Comparison of ENCODE assay signal across 8 mouse cellular contexts in genomic region chr17:6947984-6948768, GRCm38 (mm10). TPM values are rescaled to one million over a fixed set of nuclear protein-coding genes. Genes with fewer than 3 reads are reported as not detected.
DNase-seq lines count a peak whose midpoint lies in the region; ATAC-seq and TF ChIP-seq lines count a peak whose summit lies in the region.
"Not testable (repeated sequence)": the region's sequence is repeated elsewhere in the genome, so short reads cannot be mapped to it uniquely, and the experiment has no call there.

Rsph3b (minus strand) TSS chr17:6948682.

- not testable (repeated sequence) for H3K4me1 ChIP-seq in bone marrow, adult 2 months (ENCODE audit: control insufficient read depth, insufficient read depth, low read length); embryonic fibroblast, embryonic 13.5 days (ENCODE audit: control insufficient read depth, insufficient read depth, low read length); kidney, embryonic 14.5 days (ENCODE audit: control insufficient read depth, insufficient read depth, low read length); limb, embryonic 14.5 days (ENCODE audit: control insufficient read depth, insufficient read depth, low read length); midbrain, embryonic 16.5 days (ENCODE audit: control insufficient read depth, insufficient read depth, low read length)

- peak within 1 kb of the TSS; percentile 56 for H3K4me2 ChIP-seq in kidney, embryonic 14.5 days (replicated peaks; ENCODE audit: low read depth, low read length)
- peak within 1 kb of the TSS; percentile 49 for H3K4me2 ChIP-seq in limb, embryonic 14.5 days (replicated peaks; ENCODE audit: low read depth, low read length, severe bottlenecking)
- peak within 1 kb of the TSS; percentile 61 for H3K4me2 ChIP-seq in midbrain, embryonic 16.5 days (ENCODE audit: low read length)

- under 1% methylated on average over 73 of the region's 73 CpGs for WGBS in bone marrow, adult 2 months
- under 1% methylated on average over 59 of the region's 73 CpGs for WGBS in kidney, embryonic 14.5 days
- whole genome bisulfite sequencing in limb, embryonic 14.5 days, result under 1% methylated on average over 48 of the region's 73 CpGs
- WGBS in midbrain, embryonic 16.5 days, result under 1% methylated on average over 68 of the region's 73 CpGs

- H3K9me3 ChIP-seq in kidney, embryonic 14.5 days (ENCODE audit: control insufficient read depth, low read length); limb, embryonic 14.5 days (ENCODE audit: control insufficient read depth, low read length); midbrain, embryonic 16.5 days (replicated peaks; ENCODE audit: control insufficient read depth, low read length, poor library complexity, severe bottlenecking): not testable (repeated sequence)

- H3K9ac ChIP-seq in kidney, embryonic 14.5 days (ENCODE audit: low read depth, low read length), result peak within 1 kb of the TSS; percentile 47
- H3K9ac ChIP-seq in limb, embryonic 14.5 days (ENCODE audit: low read depth, low read length, severe bottlenecking), result peak within 1 kb of the TSS; percentile 54
- H3K9ac ChIP-seq in midbrain, embryonic 16.5 days (ENCODE audit: low read depth, low read length), result peak within 1 kb of the TSS; percentile 79

- not testable (repeated sequence) for H3K27me3 ChIP-seq in kidney, embryonic 14.5 days (ENCODE audit: control insufficient read depth, insufficient read depth, low read length); limb, embryonic 14.5 days (ENCODE audit: control insufficient read depth, insufficient read depth, low read length); midbrain, embryonic 16.5 days (ENCODE audit: control insufficient read depth, insufficient read depth, low read depth, low read length)

- peak; percentile 35; the same call in 1 of the 2 replicates for TF ChIP-seq POLR2A in bone marrow, adult 2 months (IDR thresholded peaks at IDR 0.05; ENCODE audit: borderline replicate concordance, control insufficient read depth, low read depth, low read length)
- TF ChIP-seq POLR2A in embryonic fibroblast, embryonic 13.5 days (IDR thresholded peaks at IDR 0.05; ENCODE audit: low read depth, low read length), result peak; percentile 69
- TF ChIP-seq POLR2A in limb, embryonic 14.5 days (IDR thresholded peaks at IDR 0.05; ENCODE audit: borderline replicate concordance, extremely low read depth, insufficient read depth, insufficient read length), result not testable (repeated sequence)

- peak within 1 kb of the TSS; percentile 81 for H3K27ac ChIP-seq in bone marrow, adult 2 months (ENCODE audit: control insufficient read depth, insufficient read depth, low read depth, low read length, poor library complexity)
- H3K27ac ChIP-seq in embryonic fibroblast, embryonic 13.5 days (ENCODE audit: insufficient read depth, low read length), result peak within 1 kb of the TSS; percentile 65
- peak within 1 kb of the TSS; percentile 73; the same call in 1 of the 2 replicates for H3K27ac ChIP-seq in kidney, embryonic 14.5 days (ENCODE audit: low read depth, low read length)
- peak within 1 kb of the TSS; percentile 82 for H3K27ac ChIP-seq in limb, embryonic 14.5 days (replicated peaks; ENCODE audit: low read depth, low read length)
- peak within 1 kb of the TSS; percentile 86 for H3K27ac ChIP-seq in midbrain, embryonic 16.5 days (ENCODE audit: low read length)

- H3K4me3 ChIP-seq in bone marrow, adult 2 months (replicated peaks; ENCODE audit: control insufficient read depth, low read depth, low read length), result peak within 1 kb of the TSS; percentile 74
- peak within 1 kb of the TSS; percentile 62 for H3K4me3 ChIP-seq in embryonic fibroblast, embryonic 13.5 days (ENCODE audit: insufficient read depth, low read length)
- peak within 1 kb of the TSS; percentile 51 for H3K4me3 ChIP-seq in kidney, embryonic 14.5 days (ENCODE audit: low read length)
- H3K4me3 ChIP-seq in limb, embryonic 14.5 days (replicated peaks; ENCODE audit: low read length), result peak within 1 kb of the TSS; percentile 50
- peak within 1 kb of the TSS; percentile 55 for H3K4me3 ChIP-seq in midbrain, embryonic 16.5 days (ENCODE audit: low read depth, low read length)

- peak; percentile 97 for ATAC-seq in kidney, embryonic 14.5 days (ENCODE audit: low FRiP score, low TSS enrichment)
- peak; percentile 97 for ATAC-seq in limb, embryonic 14.5 days (ENCODE audit: low FRiP score, low read depth)
- peak; percentile 99 for ATAC-seq in midbrain, embryonic 16.5 days

- peak; percentile 75 for DNase-seq in 3T3-L1 (ENCODE audit: low read depth, low spot score)
- peak; percentile 84 to 86 for DNase-seq in heart, adult 9 months (ENCODE audit: low spot score in 2 of 2)
- peak; percentile 90 for DNase-seq in limb, embryonic 14.5 days (ENCODE audit: low spot score)
- peak; percentile 74 to 78 for DNase-seq in spleen, postnatal 10 days (ENCODE audit: low spot score in 2 of 2)

- not testable (repeated sequence) for H3K36me3 ChIP-seq in kidney, embryonic 14.5 days (ENCODE audit: control insufficient read depth, insufficient read depth, low read length); limb, embryonic 14.5 days (ENCODE audit: control insufficient read depth, insufficient read depth, low read length); midbrain, embryonic 16.5 days (ENCODE audit: control insufficient read depth, insufficient read depth, low read length)

- TF ChIP-seq CTCF in bone marrow, adult 2 months (IDR thresholded peaks at IDR 0.05; ENCODE audit: control insufficient read depth, insufficient read depth, low read length); embryonic fibroblast, embryonic 13.5 days (IDR thresholded peaks at IDR 0.05; ENCODE audit: borderline replicate concordance, insufficient read depth, low read length): not testable (repeated sequence)

RNA-seq across cellular contexts. Expression of gene Rsph3b, which starts in this region (rescaled TPM):
- 4.9 and 7.1 TPM in 2 replicates for polyA plus RNA-seq in bone marrow, adult 2 months (2011; ENCODE audit: insufficient read depth, insufficient read length, low replicate concordance, missing spikeins)
- polyA plus RNA-seq in embryonic fibroblast, embryonic 13.5 days (2011; ENCODE audit: insufficient read length, low read depth, missing spikeins), result 17.4 and 21.0 TPM in 2 replicates
- 38.6 and 45.0 TPM in 2 replicates for polyA plus RNA-seq in kidney, embryonic 14.5 days (2014; fragmentation: Nextera tagmentation; extraction: Ambion mirVana)
- 18.4 and 21.0 TPM in 2 replicates for polyA plus RNA-seq in limb, embryonic 14.5 days (2012; rRNA removed)
- polyA plus RNA-seq in limb, embryonic 14.5 days (2014; fragmentation: Nextera tagmentation; extraction: Ambion mirVana), result 42.5 and 44.0 TPM in 2 replicates
- 63.2 and 69.3 TPM in 2 replicates for polyA plus RNA-seq in midbrain, embryonic 16.5 days (2015; fragmentation: Nextera tagmentation; extraction: Ambion mirVana)

Comparison
In these comparisons a context has a peak if more than half of its experiments do, and no peak if none do; other contexts are left out.
1. Peak in every context shown above with its lines: DNase-seq, ATAC-seq, H3K4me3 ChIP-seq and H3K27ac ChIP-seq.